Mouse (Mus musculus): ENCODE measurements around the gene Cd47. TPM values are rescaled to one million over a fixed set of nuclear protein-coding genes. Genes with fewer than 3 reads are reported as not detected.

Cd47 gene
- polyA plus RNA-seq, 1 experiment from 2014 or later: 95.2 TPM

- Histone ChIP-seq H3K9me3 (ENCODE audit: control insufficient read depth, low read length) (no peaks in the 10 kb centered on the region), H3K4me3 (ENCODE audit: low read depth, low read length) (no peak overlapping the region), H3K36me3 (ENCODE audit: control insufficient read depth, insufficient read depth, low read length) (no peaks in the 10 kb centered on the region), H3K27me3 (ENCODE audit: control insufficient read depth, insufficient read depth, low read length) (no peaks in the 10 kb centered on the region), H3K9ac (ENCODE audit: low read length) (no peak overlapping the region), H3K4me2 (replicated peaks; ENCODE audit: low read depth) (no peak overlapping the region), H3K4me1 (replicated peaks; ENCODE audit: control insufficient read depth, insufficient read depth) (no peaks in the 10 kb centered on the region), H3K27ac (replicated peaks) (no peak overlapping the region)
- no peak for TF ChIP-seq CTCF (IDR thresholded peaks at IDR 0.05; ENCODE audit: low read depth)
- no peak for TF ChIP-seq EP300 (optimal IDR thresholded peaks at IDR 0.05)
- ATAC-seq (ENCODE audit: low FRiP score, low TSS enrichment) (no peak), DNase-seq (ENCODE audit: low spot score) (no peak)
- WGBS: 83% methylated on average over 5 of the region's 5 CpGs
These were observed 47.1 kb downstream of the Cd47 start for GRCm38 (mm10) chr16:49847224-49848003.

GRCm38 (mm10) chr16:49848651-49849050, 48.3 kb downstream of the Cd47 start:
- Histone ChIP-seq H3K36me3 (ENCODE audit: control insufficient read depth, insufficient read depth, low read length) (no peaks in the 10 kb centered on the region), H3K4me1 (replicated peaks; ENCODE audit: control insufficient read depth, insufficient read depth) (no peaks in the 10 kb centered on the region), H3K27me3 (ENCODE audit: control insufficient read depth, insufficient read depth, low read length) (no peaks in the 10 kb centered on the region), H3K4me2 (replicated peaks; ENCODE audit: low read depth) (no peak overlapping the region), H3K4me3 (ENCODE audit: low read depth, low read length) (no peak overlapping the region), H3K9me3 (ENCODE audit: control insufficient read depth, low read length) (no peaks in the 10 kb centered on the region), H3K27ac (replicated peaks) (no peak overlapping the region), H3K9ac (ENCODE audit: low read length) (no peak overlapping the region)
- ATAC-seq (ENCODE audit: low FRiP score, low TSS enrichment) (no peak), DNase-seq (ENCODE audit: low spot score) (no peak)
- WGBS: 71% methylated on average over 1 of the region's 1 CpGs
- TF ChIP-seq EP300 (optimal IDR thresholded peaks at IDR 0.05): no peak
- no peak for TF ChIP-seq CTCF (IDR thresholded peaks at IDR 0.05; ENCODE audit: low read depth)

GRCm38 (mm10) chr16:49852940-49853339, 52.6 kb downstream of the Cd47 start:
- no peaks in the 10 kb centered on the region for H3K27me3 ChIP-seq (ENCODE audit: control insufficient read depth, insufficient read depth, low read length)

GRCm38 (mm10) chr16:49853633-49854032, 53.3 kb downstream of the Cd47 start:
- Histone ChIP-seq H3K4me1 (replicated peaks; ENCODE audit: control insufficient read depth, insufficient read depth) (no peaks in the 10 kb centered on the region; the same call in 1 of the 2 replicates), H3K27ac (replicated peaks) (no peak overlapping the region), H3K36me3 (ENCODE audit: control insufficient read depth, insufficient read depth, low read length) (no peaks in the 10 kb centered on the region), H3K27me3 (ENCODE audit: control insufficient read depth, insufficient read depth, low read length) (no peaks in the 10 kb centered on the region), H3K9ac (ENCODE audit: low read length) (no peak overlapping the region), H3K4me2 (replicated peaks; ENCODE audit: low read depth) (no peak overlapping the region), H3K4me3 (ENCODE audit: low read depth, low read length) (no peak overlapping the region), H3K9me3 (ENCODE audit: control insufficient read depth, low read length) (no peaks in the 10 kb centered on the region)
- DNase-seq (ENCODE audit: low spot score): no peak
- TF ChIP-seq CTCF (IDR thresholded peaks at IDR 0.05; ENCODE audit: low read depth): no peak
- no peak for TF ChIP-seq EP300 (optimal IDR thresholded peaks at IDR 0.05)
- ATAC-seq (ENCODE audit: low FRiP score, low TSS enrichment): no peak
- 87% methylated on average over 6 of the region's 6 CpGs for WGBS

More at GRCm38 (mm10) chr16:49852940-49853339, 52.6 kb downstream of the Cd47 start:
- H3K36me3 ChIP-seq (ENCODE audit: control insufficient read depth, insufficient read depth, low read length): no peaks in the 10 kb centered on the region
- H3K4me3 ChIP-seq (ENCODE audit: low read depth, low read length): no peak overlapping the region
- WGBS: 82% methylated on average over 3 of the region's 3 CpGs
- no peak overlapping the region for H3K27ac ChIP-seq (replicated peaks)
- H3K9ac ChIP-seq (ENCODE audit: low read length): no peak overlapping the region
- no peak for ATAC-seq (ENCODE audit: low FRiP score, low TSS enrichment)
- TF ChIP-seq EP300 (optimal IDR thresholded peaks at IDR 0.05) (no peak), CTCF (IDR thresholded peaks at IDR 0.05; ENCODE audit: low read depth) (no peak)
- DNase-seq (ENCODE audit: low spot score): no peak
- no peak overlapping the region for H3K4me2 ChIP-seq (replicated peaks; ENCODE audit: low read depth)
- no peaks in the 10 kb centered on the region for H3K9me3 ChIP-seq (ENCODE audit: control insufficient read depth, low read length)
- H3K4me1 ChIP-seq (replicated peaks; ENCODE audit: control insufficient read depth, insufficient read depth): no peaks in the 10 kb centered on the region

GRCm38 (mm10) chr16:49854194-49854593, 53.9 kb downstream of the Cd47 start:
- H3K4me2 ChIP-seq (replicated peaks; ENCODE audit: low read depth): no peak overlapping the region; the same call in 1 of the 2 replicates
- no peak overlapping the region for H3K9ac ChIP-seq (ENCODE audit: low read length)
- 86% methylated on average over 6 of the region's 6 CpGs for WGBS
- H3K9me3 ChIP-seq (ENCODE audit: control insufficient read depth, low read length): no peaks in the 10 kb centered on the region
- H3K4me3 ChIP-seq (ENCODE audit: low read depth, low read length): no peak overlapping the region
- no peak overlapping the region for H3K27ac ChIP-seq (replicated peaks)
- H3K27me3 ChIP-seq (ENCODE audit: control insufficient read depth, insufficient read depth, low read length): no peaks in the 10 kb centered on the region
- DNase-seq (ENCODE audit: low spot score) (no peak), ATAC-seq (ENCODE audit: low FRiP score, low TSS enrichment) (no peak)
- H3K36me3 ChIP-seq (ENCODE audit: control insufficient read depth, insufficient read depth, low read length): no peaks in the 10 kb centered on the region
- TF ChIP-seq EP300 (optimal IDR thresholded peaks at IDR 0.05): no peak
- TF ChIP-seq CTCF (IDR thresholded peaks at IDR 0.05; ENCODE audit: low read depth): no peak
- H3K4me1 ChIP-seq (replicated peaks; ENCODE audit: control insufficient read depth, insufficient read depth): no peaks in the 10 kb centered on the region; the same call in 1 of the 2 replicates

All from stomach, postnatal 0 days (tissue).